Mouse (Mus musculus) liver, embryonic 14.5 days (tissue): ENCODE data around the gene Ms4a4d. TPM values are rescaled to one million over a fixed set of nuclear protein-coding genes. Genes with fewer than 3 reads are reported as not detected.

Source experiments
- ATAC-seq: fragments of 200-750 bp; cut with Nextera tagmentation; 2 replicates; pipeline ENCODE4 v1.8.0; 2017; ENCODE audit warnings: moderate number of reproducible peaks, mild to moderate bottlenecking, moderate library complexity; ENCODE audit not compliant: insufficient read depth
- DNase-seq, 3 experiments: peaks; one replicate each; pipeline ENCODE4 v3.0.0-alpha.2; 2012 to 2013; ENCODE audit warnings: low read depth in 3 of 3, low spot score in 3 of 3
- H3K27ac ChIP-seq: fragments of 300-500 bp; sonication (generic); 2 replicates; pipeline ENCODE4 v1.5.1; 2014; ENCODE audit warnings: moderate library complexity, mild to moderate bottlenecking, control low read depth, inconsistent platforms
- H3K27me3 ChIP-seq: fragments of 300-500 bp; sonication (generic); 2 replicates; pipeline ENCODE4 v1.6.1; 2014; ENCODE audit warnings: mild to moderate bottlenecking, low read length, moderate library complexity; ENCODE audit not compliant: control insufficient read depth, insufficient read depth
- H3K36me3 ChIP-seq: fragments of 300-500 bp; sonication (generic); replicated peaks from 2 replicates; pipeline ENCODE4 v1.6.1; 2014; ENCODE audit warnings: low read depth; ENCODE audit not compliant: control insufficient read depth, insufficient read depth
- H3K4me1 ChIP-seq, 2 experiments: fragments of 200-500 bp in 1 of 2; fragments of 300-500 bp in 1 of 2; sonication (generic) in 1 of 2; replicated peaks; 2 replicates each; pipeline ENCODE4 v1.6.1; 2012 to 2014; ENCODE audit warnings: antibody characterized with exemption in 1 of 2, inconsistent platforms in 1 of 2, low read length in 1 of 2; ENCODE audit not compliant: control insufficient read depth in 2 of 2, insufficient read depth in 2 of 2
- H3K4me2 ChIP-seq: fragments of 300-500 bp; sonication (generic); 2 replicates; pipeline ENCODE4 v1.6.1; 2014; ENCODE audit warnings: low read depth, mild to moderate bottlenecking, control low read depth, moderate library complexity
- H3K4me3 ChIP-seq, 2 experiments: fragments of 200-500 bp in 1 of 2; fragments of 300-500 bp in 1 of 2; sonication (generic) in 1 of 2; 2 replicates each; pipeline ENCODE4 v1.5.1; 2012 to 2014; ENCODE audit warnings: low read depth in 2 of 2, low read length in 2 of 2, mild to moderate bottlenecking in 2 of 2, control low read depth in 1 of 2, inconsistent platforms in 1 of 2, moderate library complexity in 1 of 2; ENCODE audit not compliant: insufficient read depth in 1 of 2
- H3K9ac ChIP-seq: fragments of 300-500 bp; sonication (generic); replicated peaks from 2 replicates; pipeline ENCODE4 v1.6.1; 2014; ENCODE audit warnings: mild to moderate bottlenecking, control low read depth, moderate library complexity
- H3K9me3 ChIP-seq: fragments of 300-500 bp; sonication (generic); 2 replicates; pipeline ENCODE4 v1.6.1; 2016; ENCODE audit warnings: low read length, mixed read lengths; ENCODE audit not compliant: control insufficient read depth
- CTCF ChIP-seq: IDR thresholded peaks from 2 replicates; pipeline ENCODE4 v1.5.1; 2016; ENCODE audit warnings: antibody characterized with exemption, low read depth, control low read depth
- EP300 ChIP-seq: IDR thresholded peaks from 2 replicates; pipeline ENCODE4 v1.6.1; 2016; ENCODE audit warnings: antibody characterized with exemption, low read depth
- WGBS: fragments of 180-500 bp; shearing (Covaris S2); extraction: QIAGEN DNeasy Blood & Tissue Kit; methylation state at CpG from one replicate; pipeline ENCODE4 v1.1.7; 2014; ENCODE audit not compliant: insufficient replicate concordance; 5-methylcytosine and 5-hydroxymethylcytosine counted together
- polyA plus RNA-seq, 2 experiments: library from polyadenylated mRNA; depleted of rRNA in 1 of 2; stranded (reverse) in 1 of 2; unstranded in 1 of 2; fragments of >200 nt; fragmentation: Nextera tagmentation in 1 of 2; extraction: Ambion mirVana in 1 of 2; gene quantifications; 2 replicates each; pipeline versions ENCODE4 v1.2.1 to v1.2.3; 2012 to 2014

Gene Ms4a4d
- polyA plus RNA-seq, 2 experiments = 0.09 to 0.20 TPM

DNA sequence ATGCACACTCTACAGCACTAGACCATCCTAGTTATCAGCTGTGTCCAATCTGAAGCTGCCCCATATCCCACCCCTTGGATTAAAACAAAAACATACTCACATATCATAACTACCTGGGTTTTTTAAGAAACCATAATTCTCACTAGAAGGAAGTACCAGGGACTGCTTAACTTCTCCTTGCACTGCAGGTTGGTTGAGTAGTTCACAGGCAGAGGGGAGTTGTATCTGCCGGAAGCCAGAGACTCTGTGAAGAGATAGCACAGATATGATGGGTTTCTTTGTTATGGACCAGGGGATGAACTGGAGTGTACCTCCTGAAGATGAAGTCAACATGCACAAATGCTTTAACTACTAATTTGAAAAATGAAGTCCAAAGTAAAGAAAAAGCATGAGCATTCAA lies 35.8 kb upstream of the Ms4a4d start:
- no peak overlapping the region for H3K4me3 ChIP-seq
- WGBS = 61% methylated on average over 1 of the region's 1 CpGs
- no peak for DNase-seq
- TF ChIP-seq CTCF (no peak), EP300 (no peak)
- no peak overlapping the region for H3K27ac ChIP-seq
- H3K27me3 ChIP-seq = no peaks in the 10 kb centered on the region
- no peak for ATAC-seq
- H3K9ac ChIP-seq = no peak overlapping the region
- H3K4me2 ChIP-seq = no peak overlapping the region
- H3K9me3 ChIP-seq = no peaks in the 10 kb centered on the region
- no peaks in the 10 kb centered on the region for H3K36me3 ChIP-seq
- H3K4me1 ChIP-seq = no peaks in the 10 kb centered on the region

DNA sequence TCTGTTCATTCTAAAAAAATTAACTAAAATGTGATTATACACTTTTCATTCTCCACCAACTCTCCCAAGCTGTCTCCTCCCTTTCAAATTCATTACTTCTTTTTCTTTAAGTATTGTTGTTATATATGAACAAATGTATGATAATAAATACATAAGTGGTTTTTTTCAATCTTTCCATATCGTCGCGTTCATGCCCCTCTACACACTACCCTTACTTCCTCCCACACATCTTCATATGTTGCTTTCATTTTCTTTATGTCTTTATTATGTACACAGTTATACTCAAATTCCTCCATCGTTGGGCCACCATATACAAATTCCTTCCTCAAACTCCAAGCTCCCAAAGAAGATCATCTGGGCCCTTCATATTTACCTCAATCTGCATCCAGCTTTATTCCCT lies 35.3 kb upstream of the Ms4a4d start:
- no peak for TF ChIP-seq EP300
- TF ChIP-seq CTCF = no peak
- WGBS = 66% methylated on average over 4 of the region's 4 CpGs
- Histone ChIP-seq H3K27me3 (no peaks in the 10 kb centered on the region), H3K4me1 (no peaks in the 10 kb centered on the region), H3K9ac (no peak overlapping the region), H3K9me3 (no peaks in the 10 kb centered on the region), H3K36me3 (no peaks in the 10 kb centered on the region), H3K4me2 (no peak overlapping the region), H3K27ac (no peak overlapping the region), H3K4me3 (no peak overlapping the region)
- DNase-seq (no peak), ATAC-seq (no peak)

DNA sequence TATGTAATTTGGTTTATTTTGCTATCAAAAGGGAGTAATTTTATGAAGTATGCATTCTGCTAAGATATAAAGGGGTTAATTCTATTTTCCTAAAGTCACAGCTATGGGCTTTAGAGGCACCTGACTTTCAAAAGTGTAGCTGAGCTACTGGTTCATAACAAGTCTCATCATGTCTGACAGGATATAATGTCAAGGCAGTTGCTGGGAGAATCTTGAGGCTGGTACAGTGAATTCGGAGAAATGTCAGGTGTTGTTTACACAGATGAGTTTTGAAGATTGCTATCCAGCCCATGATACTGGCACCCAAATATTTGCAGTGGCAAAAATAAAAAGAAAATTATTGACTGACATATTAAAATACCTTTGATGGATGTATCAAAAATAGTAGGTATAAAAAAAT lies 31.7 kb upstream of the Ms4a4d start:
- no peak for TF ChIP-seq CTCF
- TF ChIP-seq EP300 = no peak
- Histone ChIP-seq H3K27me3 (no peaks in the 10 kb centered on the region), H3K4me3 (no peak overlapping the region), H3K9ac (no peak overlapping the region), H3K27ac (no peak overlapping the region), H3K9me3 (no peaks in the 10 kb centered on the region), H3K4me2 (no peak overlapping the region), H3K4me1 (no peaks in the 10 kb centered on the region), H3K36me3 (no peaks in the 10 kb centered on the region)
- WGBS = 66% methylated on average over 1 of the region's 1 CpGs
- no peak for DNase-seq
- no peak for ATAC-seq

- no peak overlapping the region for H3K4me2 ChIP-seq
- no peaks in the 10 kb centered on the region for H3K9me3 ChIP-seq
- no peak overlapping the region for H3K27ac ChIP-seq
- H3K36me3 ChIP-seq = no peaks in the 10 kb centered on the region
- no peak overlapping the region for H3K9ac ChIP-seq
- no peak overlapping the region for H3K4me3 ChIP-seq
- DNase-seq (no peak), ATAC-seq (no peak)
- WGBS = 25% methylated on average over 1 of the region's 1 CpGs
- no peaks in the 10 kb centered on the region for H3K4me1 ChIP-seq
- no peak for TF ChIP-seq CTCF
- TF ChIP-seq EP300 = no peak
- no peaks in the 10 kb centered on the region for H3K27me3 ChIP-seq
Measured at GRCm38 (mm10) chr19:11513458-11513857, 23.1 kb upstream of the Ms4a4d start.

DNA sequence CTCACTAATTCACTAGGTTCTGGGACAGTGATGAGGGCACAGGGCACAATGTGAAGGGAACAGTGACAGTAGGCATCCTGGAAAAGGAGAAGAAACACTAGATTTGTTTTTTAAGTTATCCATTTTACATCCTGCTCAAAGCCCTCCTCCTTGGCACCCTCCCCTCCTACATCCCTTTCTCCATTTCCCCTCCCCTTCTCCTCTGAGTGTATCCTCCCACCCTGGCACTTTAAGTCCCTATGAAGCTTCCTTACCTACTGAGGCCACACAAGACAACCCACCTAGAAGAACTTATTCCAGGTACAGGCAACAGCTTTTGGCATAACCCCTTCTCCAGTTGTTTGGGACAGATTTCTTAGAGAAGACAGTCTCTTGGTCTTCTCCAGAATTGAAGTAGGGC lies 20.4 kb upstream of the Ms4a4d start, which contains the start of gene Ms4a6b:
TSS of gene Ms4a6b (plus strand) at position 267 of the 400 bp plus-strand sequence.
- Histone ChIP-seq H3K4me1 (no peaks in the 10 kb centered on the region), H3K27ac (no peak within 1 kb of the TSS), H3K27me3 (no peaks in the 10 kb centered on the region), H3K4me2 (no peak within 1 kb of the TSS), H3K36me3 (no peaks in the 10 kb centered on the region), H3K4me3 (no peak within 1 kb of the TSS), H3K9me3 (no peaks in the 10 kb centered on the region), H3K9ac (no peak within 1 kb of the TSS)
- ATAC-seq (no peak), DNase-seq (no peak)
- TF ChIP-seq CTCF (no peak), EP300 (no peak)
